Mouse (Mus musculus) hindbrain, embryonic 11.5 days (tissue): ENCODE data around the gene Gm21915. TPM values are rescaled to one million over a fixed set of nuclear protein-coding genes. Genes with fewer than 3 reads are reported as not detected.

Experiments
- ATAC-seq: fragments of 200-750 bp; cut with Nextera tagmentation; 2 replicates; pipeline ENCODE4 v1.8.0; 2017; ENCODE audit warnings: mild to moderate bottlenecking, moderate TSS enrichment, moderate library complexity; ENCODE audit not compliant: low FRiP score
- DNase-seq: peaks from one replicate; pipeline ENCODE4 v3.0.0-alpha.2; 2015; ENCODE audit warnings: low spot score
- H3K27ac ChIP-seq: fragments of 300-500 bp; sonication (generic); 2 replicates; pipeline ENCODE4 v1.5.1; 2014; ENCODE audit warnings: mild to moderate bottlenecking, low read depth, low read length
- H3K27me3 ChIP-seq: fragments of 300-500 bp; sonication (generic); 2 replicates; pipeline ENCODE4 v1.6.1; 2014; ENCODE audit warnings: mild to moderate bottlenecking, low read length, moderate library complexity, mixed read lengths; ENCODE audit not compliant: control insufficient read depth, insufficient read depth
- H3K36me3 ChIP-seq: fragments of 300-500 bp; sonication (generic); 2 replicates; pipeline ENCODE4 v1.6.1; 2014; ENCODE audit warnings: mild to moderate bottlenecking, low read length, moderate library complexity, mixed read lengths; ENCODE audit not compliant: control insufficient read depth, insufficient read depth
- H3K4me1 ChIP-seq: fragments of 300-500 bp; sonication (generic); replicated peaks from 2 replicates; pipeline ENCODE4 v1.6.1; 2014; ENCODE audit warnings: low read length, mixed read lengths; ENCODE audit not compliant: control insufficient read depth, insufficient read depth
- H3K4me2 ChIP-seq: fragments of 300-500 bp; sonication (generic); replicated peaks from 2 replicates; pipeline ENCODE4 v1.6.1; 2014; ENCODE audit warnings: mild to moderate bottlenecking, low read depth, low read length
- H3K4me3 ChIP-seq: fragments of 300-500 bp; sonication (generic); 2 replicates; pipeline ENCODE4 v1.5.1; 2014; ENCODE audit warnings: low read depth, low read length
- H3K9ac ChIP-seq: fragments of 300-500 bp; sonication (generic); 2 replicates; pipeline ENCODE4 v1.6.1; 2014; ENCODE audit warnings: low read depth, low read length
- H3K9me3 ChIP-seq: fragments of 300-500 bp; sonication (generic); 2 replicates; pipeline ENCODE4 v1.6.1; 2016; ENCODE audit warnings: low read length; ENCODE audit not compliant: control insufficient read depth
- whole genome bisulfite sequencing: fragments of 180-500 bp; shearing (Covaris S2); extraction: QIAGEN DNeasy Blood & Tissue Kit; methylation state at CpG from one replicate; pipeline ENCODE4 v1.1.7; 2014; 5-methylcytosine and 5-hydroxymethylcytosine counted together
- polyA plus RNA-seq: library from polyadenylated mRNA; unstranded; fragments of >200 nt; fragmentation: Nextera tagmentation; extraction: Ambion mirVana; gene quantifications from 2 replicates; pipeline ENCODE4 v1.2.1, GENCODE M21; 2014

The Gm21915 gene
- polyA plus RNA-seq, 1 experiment from 2014 or later, result not detected

GRCm38 (mm10) chr9:40696086-40696485 is 25.7 kb downstream of the Gm21915 start:
- 0 out of 2 replicates have a peak, but pooled peaks cover 2% of the 10 kb centered on the region for H3K4me1 ChIP-seq
- H3K27ac ChIP-seq, result no peak overlapping the region
- no peaks in the 10 kb centered on the region for H3K9me3 ChIP-seq
- DNase-seq (no peak), ATAC-seq (no peak)
- no peak overlapping the region for H3K9ac ChIP-seq
- no peaks in the 10 kb centered on the region for H3K36me3 ChIP-seq
- no peak overlapping the region for H3K4me2 ChIP-seq
- H3K27me3 ChIP-seq, result no peaks in the 10 kb centered on the region
- 83% methylated on average over 4 of the region's 4 CpGs for WGBS
- H3K4me3 ChIP-seq, result no peak overlapping the region

GRCm38 (mm10) chr9:40699194-40699593 is 28.8 kb downstream of the Gm21915 start:
- ATAC-seq (no peak), DNase-seq (no peak)
- H3K36me3 ChIP-seq, result no peaks in the 10 kb centered on the region
- no peak overlapping the region for H3K4me3 ChIP-seq
- 93% methylated on average over 3 of the region's 3 CpGs for WGBS
- H3K4me1 ChIP-seq, result no peaks in the 10 kb centered on the region
- H3K9me3 ChIP-seq, result no peaks in the 10 kb centered on the region
- no peak overlapping the region for H3K27ac ChIP-seq
- no peak overlapping the region for H3K4me2 ChIP-seq
- H3K27me3 ChIP-seq, result no peaks in the 10 kb centered on the region
- no peak overlapping the region for H3K9ac ChIP-seq

GRCm38 (mm10) chr9:40700253-40700652 is 29.8 kb downstream of the Gm21915 start:
- no peak overlapping the region for H3K4me2 ChIP-seq
- no peak overlapping the region for H3K27ac ChIP-seq
- no peaks in the 10 kb centered on the region for H3K36me3 ChIP-seq
- no peaks in the 10 kb centered on the region for H3K27me3 ChIP-seq
- DNase-seq, result no peak
- no peak overlapping the region for H3K9ac ChIP-seq
- no peaks in the 10 kb centered on the region for H3K9me3 ChIP-seq
- no peak overlapping the region for H3K4me3 ChIP-seq
- 92% methylated on average over 5 of the region's 5 CpGs for WGBS
- ATAC-seq, result no peak
- H3K4me1 ChIP-seq, result 0 out of 2 replicates have a peak, but pooled peaks cover 2% of the 10 kb centered on the region

GRCm38 (mm10) chr9:40704364-40705276 is 34.2 kb downstream of the Gm21915 start:
- Histone ChIP-seq H3K36me3 (no peaks in the 10 kb centered on the region), H3K27ac (no peak overlapping the region), H3K9ac (no peak overlapping the region), H3K4me2 (no peak overlapping the region), H3K4me3 (no peak overlapping the region), H3K4me1 (peaks cover 9% of the 10 kb centered on the region; the same call in 1 of the 2 replicates), H3K9me3 (no peaks in the 10 kb centered on the region), H3K27me3 (no peaks in the 10 kb centered on the region)
- WGBS, result 44% methylated on average over 10 of the region's 10 CpGs
- ATAC-seq, result no peak
- DNase-seq, result no peak

GRCm38 (mm10) chr9:40708448-40709140 is 38.2 kb downstream of the Gm21915 start:
- H3K27me3 ChIP-seq, result no peaks in the 10 kb centered on the region
- H3K9ac ChIP-seq, result peak overlapping the region; percentile 29
- H3K4me1 ChIP-seq, result peaks cover 9% of the 10 kb centered on the region; the same call in 1 of the 2 replicates
- no peaks in the 10 kb centered on the region for H3K9me3 ChIP-seq
- no peak overlapping the region for H3K4me2 ChIP-seq
- DNase-seq (peak; percentile 43), ATAC-seq (peak; percentile 56)
- 32% methylated on average over 12 of the region's 12 CpGs for WGBS
- H3K4me3 ChIP-seq, result no peak overlapping the region
- H3K36me3 ChIP-seq, result no peaks in the 10 kb centered on the region
- peak overlapping the region; percentile 73 for H3K27ac ChIP-seq

GRCm38 (mm10) chr9:40709141-40709537 is 38.7 kb downstream of the Gm21915 start:
- Histone ChIP-seq H3K4me2 (no peak overlapping the region), H3K9ac (no peak overlapping the region), H3K4me3 (no peak overlapping the region), H3K27ac (peak overlapping the region; percentile 73), H3K9me3 (no peaks in the 10 kb centered on the region), H3K36me3 (no peaks in the 10 kb centered on the region), H3K4me1 (peaks cover 9% of the 10 kb centered on the region; the same call in 1 of the 2 replicates), H3K27me3 (no peaks in the 10 kb centered on the region)
- 68% methylated on average over 7 of the region's 7 CpGs for WGBS
- ATAC-seq (peak; percentile 33), DNase-seq (no peak)

- WGBS, result 76% methylated on average over 3 of the region's 3 CpGs
- no peaks in the 10 kb centered on the region for H3K27me3 ChIP-seq
- ATAC-seq (peak; percentile 3; the same call in 1 of the 2 replicates), DNase-seq (no peak)
- peaks cover 9% of the 10 kb centered on the region; the same call in 1 of the 2 replicates for H3K4me1 ChIP-seq
- H3K27ac ChIP-seq, result peak overlapping the region; percentile 73; the same call in 1 of the 2 replicates
- H3K9me3 ChIP-seq, result no peaks in the 10 kb centered on the region
- H3K36me3 ChIP-seq, result no peaks in the 10 kb centered on the region
- H3K9ac ChIP-seq, result no peak overlapping the region
- H3K4me2 ChIP-seq, result no peak overlapping the region
- no peak overlapping the region for H3K4me3 ChIP-seq
These were observed 39.2 kb downstream of the Gm21915 start for GRCm38 (mm10) chr9:40709587-40709986.

GRCm38 (mm10) chr9:40709991-40710390 is 39.6 kb downstream of the Gm21915 start:
- ATAC-seq, result no peak
- Histone ChIP-seq H3K9ac (no peak overlapping the region), H3K27ac (peak overlapping the region; percentile 73; the same call in 1 of the 2 replicates), H3K4me1 (peaks cover 8% of the 10 kb centered on the region; the same call in 1 of the 2 replicates), H3K4me2 (no peak overlapping the region), H3K9me3 (no peaks in the 10 kb centered on the region), H3K27me3 (no peaks in the 10 kb centered on the region), H3K36me3 (no peaks in the 10 kb centered on the region), H3K4me3 (no peak overlapping the region)
- no peak for DNase-seq
- 62% methylated on average over 3 of the region's 3 CpGs for WGBS
